Mouse (Mus musculus): Measurements from ENCODE around the gene March10. TPM values are rescaled to one million over a fixed set of nuclear protein-coding genes. Genes with fewer than 3 reads are reported as not detected.

The March10 gene
- polyA plus RNA-seq, 1 experiment from 2014 or later = 0.31 TPM

- ATAC-seq (replicated peaks; ENCODE audit: insufficient number of reproducible peaks, low FRiP score, low TSS enrichment, low read depth) (no peak), DNase-seq (ENCODE audit: low spot score) (no peak)
- Histone ChIP-seq H3K9ac (replicated peaks; ENCODE audit: low read length) (no peak overlapping the region), H3K27me3 (ENCODE audit: control insufficient read depth, insufficient read depth, low read length) (no peaks in the 10 kb centered on the region), H3K9me3 (replicated peaks; ENCODE audit: control insufficient read depth, low read length) (no peaks in the 10 kb centered on the region), H3K4me3 (ENCODE audit: low read depth, low read length) (no peak overlapping the region), H3K36me3 (replicated peaks; ENCODE audit: control insufficient read depth, insufficient read depth, low read depth, low read length) (no peaks in the 10 kb centered on the region; the same call in none of the 2 replicates), H3K4me2 (ENCODE audit: low read depth, low read length) (no peak overlapping the region), H3K4me1 (ENCODE audit: control insufficient read depth, insufficient read depth, low read length) (no peaks in the 10 kb centered on the region), H3K27ac (replicated peaks; ENCODE audit: low read depth, low read length) (no peak overlapping the region)
- WGBS = 89% methylated on average over 9 of the region's 9 CpGs
These were observed 108.0 kb downstream of the March10 start for GRCm38 (mm10) chr11:105348495-105348982.

GRCm38 (mm10) chr11:105347162-105348161 lies 109.1 kb downstream of the March10 start:
- no peaks in the 10 kb centered on the region for H3K4me1 ChIP-seq (ENCODE audit: control insufficient read depth, insufficient read depth, low read length)
- H3K27ac ChIP-seq (replicated peaks; ENCODE audit: low read depth, low read length) = no peak overlapping the region
- ATAC-seq (replicated peaks; ENCODE audit: insufficient number of reproducible peaks, low FRiP score, low TSS enrichment, low read depth) (peak; percentile 34), DNase-seq (ENCODE audit: low spot score) (peak; percentile 82)
- H3K9ac ChIP-seq (replicated peaks; ENCODE audit: low read length) = no peak overlapping the region
- 65% methylated on average over 28 of the region's 28 CpGs for WGBS
- no peaks in the 10 kb centered on the region for H3K9me3 ChIP-seq (replicated peaks; ENCODE audit: control insufficient read depth, low read length)
- H3K36me3 ChIP-seq (replicated peaks; ENCODE audit: control insufficient read depth, insufficient read depth, low read depth, low read length) = no peaks in the 10 kb centered on the region; the same call in none of the 2 replicates
- no peaks in the 10 kb centered on the region for H3K27me3 ChIP-seq (ENCODE audit: control insufficient read depth, insufficient read depth, low read length)
- H3K4me2 ChIP-seq (ENCODE audit: low read depth, low read length) = no peak overlapping the region
- H3K4me3 ChIP-seq (ENCODE audit: low read depth, low read length) = no peak overlapping the region

DNA sequence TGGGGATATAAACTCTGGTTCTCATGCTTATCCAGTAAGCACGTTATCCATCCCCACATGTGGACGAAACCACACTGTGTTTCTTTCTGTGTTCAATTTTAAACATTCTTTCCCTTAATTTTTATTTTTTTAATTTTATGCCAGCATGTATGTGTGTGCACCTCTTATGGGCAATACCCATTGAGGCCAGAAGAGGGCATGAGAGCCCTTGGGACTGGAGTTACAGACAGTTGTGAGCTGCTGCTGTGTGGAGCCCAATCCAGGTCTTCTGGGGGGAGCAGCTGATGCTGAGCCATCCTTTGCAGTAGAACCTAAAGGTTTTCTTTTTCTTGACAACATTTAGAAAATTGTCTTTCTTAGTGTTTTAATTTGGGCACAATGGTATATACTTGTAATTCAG lies 111.3 kb downstream of the March10 start:
- H3K4me1 ChIP-seq (ENCODE audit: control insufficient read depth, insufficient read depth, low read length) = no peaks in the 10 kb centered on the region
- peaks cover 4% of the 10 kb centered on the region for H3K36me3 ChIP-seq (replicated peaks; ENCODE audit: control insufficient read depth, insufficient read depth, low read depth, low read length)
- H3K9me3 ChIP-seq (replicated peaks; ENCODE audit: control insufficient read depth, low read length) = no peaks in the 10 kb centered on the region
- H3K27me3 ChIP-seq (ENCODE audit: control insufficient read depth, insufficient read depth, low read length) = no peaks in the 10 kb centered on the region
- H3K27ac ChIP-seq (replicated peaks; ENCODE audit: low read depth, low read length) = no peak overlapping the region
- no peak overlapping the region for H3K4me3 ChIP-seq (ENCODE audit: low read depth, low read length)
- H3K4me2 ChIP-seq (ENCODE audit: low read depth, low read length) = no peak overlapping the region
- H3K9ac ChIP-seq (replicated peaks; ENCODE audit: low read length) = no peak overlapping the region
- WGBS = 75% methylated on average over 2 of the region's 2 CpGs
- ATAC-seq (replicated peaks; ENCODE audit: insufficient number of reproducible peaks, low FRiP score, low TSS enrichment, low read depth) (no peak), DNase-seq (ENCODE audit: low spot score) (peak; percentile 57)

GRCm38 (mm10) chr11:105338596-105339390 lies 117.7 kb downstream of the March10 start:
- DNase-seq (ENCODE audit: low spot score) = no peak
- ATAC-seq (replicated peaks; ENCODE audit: insufficient number of reproducible peaks, low FRiP score, low TSS enrichment, low read depth) = no peak
- Histone ChIP-seq H3K9ac (replicated peaks; ENCODE audit: low read length) (no peak overlapping the region), H3K4me3 (ENCODE audit: low read depth, low read length) (no peak overlapping the region), H3K4me1 (ENCODE audit: control insufficient read depth, insufficient read depth, low read length) (no peaks in the 10 kb centered on the region), H3K27me3 (ENCODE audit: control insufficient read depth, insufficient read depth, low read length) (no peaks in the 10 kb centered on the region), H3K4me2 (ENCODE audit: low read depth, low read length) (no peak overlapping the region), H3K9me3 (replicated peaks; ENCODE audit: control insufficient read depth, low read length) (no peaks in the 10 kb centered on the region), H3K36me3 (replicated peaks; ENCODE audit: control insufficient read depth, insufficient read depth, low read depth, low read length) (peaks cover 9% of the 10 kb centered on the region), H3K27ac (replicated peaks; ENCODE audit: low read depth, low read length) (no peak overlapping the region)
- 75% methylated on average over 12 of the region's 12 CpGs for WGBS

- Histone ChIP-seq H3K27me3 (ENCODE audit: control insufficient read depth, insufficient read depth, low read length) (no peaks in the 10 kb centered on the region), H3K4me3 (ENCODE audit: low read depth, low read length) (no peak overlapping the region), H3K9ac (replicated peaks; ENCODE audit: low read length) (no peak overlapping the region), H3K4me2 (ENCODE audit: low read depth, low read length) (no peak overlapping the region), H3K27ac (replicated peaks; ENCODE audit: low read depth, low read length) (no peak overlapping the region), H3K36me3 (replicated peaks; ENCODE audit: control insufficient read depth, insufficient read depth, low read depth, low read length) (peaks cover 5% of the 10 kb centered on the region), H3K4me1 (ENCODE audit: control insufficient read depth, insufficient read depth, low read length) (no peaks in the 10 kb centered on the region), H3K9me3 (replicated peaks; ENCODE audit: control insufficient read depth, low read length) (no peaks in the 10 kb centered on the region)
- ATAC-seq (replicated peaks; ENCODE audit: insufficient number of reproducible peaks, low FRiP score, low TSS enrichment, low read depth) (no peak), DNase-seq (ENCODE audit: low spot score) (no peak)
- WGBS = 69% methylated on average over 8 of the region's 8 CpGs
These were observed 122.5 kb downstream of the March10 start for GRCm38 (mm10) chr11:105333867-105334670.

- H3K4me3 ChIP-seq (ENCODE audit: low read depth, low read length) = no peak overlapping the region
These were observed 124.1 kb downstream of the March10 start for GRCm38 (mm10) chr11:105332468-105332867.

DNA sequence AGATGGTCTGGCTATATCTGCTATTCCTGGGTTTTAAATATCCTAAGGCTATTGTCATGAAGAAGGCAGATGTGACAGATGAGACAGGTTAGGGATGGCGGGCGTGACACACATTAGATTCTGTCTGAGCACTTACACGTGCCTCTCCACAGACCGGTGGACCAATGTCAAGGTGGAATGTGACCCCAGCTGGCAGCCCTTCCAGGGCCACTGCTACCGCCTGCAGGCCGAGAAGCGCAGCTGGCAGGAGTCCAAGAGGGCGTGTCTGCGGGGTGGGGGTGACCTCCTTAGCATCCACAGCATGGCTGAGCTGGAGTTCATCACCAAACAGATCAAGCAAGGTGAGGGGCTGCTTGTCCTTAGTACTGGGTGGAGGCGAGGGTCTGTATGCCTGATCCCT lies 124.8 kb downstream of the March10 start:
- ATAC-seq (replicated peaks; ENCODE audit: insufficient number of reproducible peaks, low FRiP score, low TSS enrichment, low read depth) (no peak), DNase-seq (ENCODE audit: low spot score) (peak; percentile 43)
- H3K4me3 ChIP-seq (ENCODE audit: low read depth, low read length) = no peak overlapping the region
- H3K9ac ChIP-seq (replicated peaks; ENCODE audit: low read length) = no peak overlapping the region
- H3K4me1 ChIP-seq (ENCODE audit: control insufficient read depth, insufficient read depth, low read length) = no peaks in the 10 kb centered on the region
- no peaks in the 10 kb centered on the region for H3K9me3 ChIP-seq (replicated peaks; ENCODE audit: control insufficient read depth, low read length)
- H3K27ac ChIP-seq (replicated peaks; ENCODE audit: low read depth, low read length) = no peak overlapping the region
- H3K4me2 ChIP-seq (ENCODE audit: low read depth, low read length) = no peak overlapping the region
- WGBS = 44% methylated on average over 10 of the region's 10 CpGs
- H3K36me3 ChIP-seq (replicated peaks; ENCODE audit: control insufficient read depth, insufficient read depth, low read depth, low read length) = peaks cover 5% of the 10 kb centered on the region
- H3K27me3 ChIP-seq (ENCODE audit: control insufficient read depth, insufficient read depth, low read length) = no peaks in the 10 kb centered on the region

More at GRCm38 (mm10) chr11:105332468-105332867, 124.1 kb downstream of the March10 start:
- Histone ChIP-seq H3K4me1 (ENCODE audit: control insufficient read depth, insufficient read depth, low read length) (no peaks in the 10 kb centered on the region), H3K27ac (replicated peaks; ENCODE audit: low read depth, low read length) (no peak overlapping the region), H3K9me3 (replicated peaks; ENCODE audit: control insufficient read depth, low read length) (no peaks in the 10 kb centered on the region), H3K9ac (replicated peaks; ENCODE audit: low read length) (no peak overlapping the region), H3K4me2 (ENCODE audit: low read depth, low read length) (no peak overlapping the region), H3K36me3 (replicated peaks; ENCODE audit: control insufficient read depth, insufficient read depth, low read depth, low read length) (peaks cover 5% of the 10 kb centered on the region), H3K27me3 (ENCODE audit: control insufficient read depth, insufficient read depth, low read length) (no peaks in the 10 kb centered on the region)
- no peak for ATAC-seq (replicated peaks; ENCODE audit: insufficient number of reproducible peaks, low FRiP score, low TSS enrichment, low read depth)
- peak; percentile 70 for DNase-seq (ENCODE audit: low spot score)
- 62% methylated on average over 8 of the region's 8 CpGs for WGBS
